27 mouse cellular contexts compared by ENCODE assay signal in the genomic region with DNA sequence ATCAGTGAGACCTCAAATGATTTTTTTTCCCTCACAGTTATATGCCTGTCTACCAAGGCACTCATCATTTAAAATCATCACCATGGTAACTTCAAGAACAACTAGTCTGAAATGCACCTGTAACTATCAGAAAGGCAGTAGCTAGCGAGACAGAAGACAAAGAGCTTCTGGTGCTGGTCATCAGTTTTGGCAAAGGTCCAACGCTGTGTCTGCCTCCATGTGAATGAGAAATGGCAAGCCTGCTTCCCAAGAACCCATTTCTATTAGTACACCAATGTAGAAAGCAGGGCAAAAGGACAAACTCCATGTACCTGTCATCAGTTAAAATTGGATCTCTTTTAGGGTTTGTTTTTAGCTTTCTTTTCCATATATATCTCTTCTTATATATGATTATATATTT.
DNase-seq lines count a peak whose midpoint lies in the region; ATAC-seq and TF ChIP-seq lines count a peak whose summit lies in the region.
"Had no signal": no experiment of that assay in that cellular context is flagged by ENCODE, and none has a peak within 500 bp of the region (broad histone marks: within the 10 kb centered on the region; RNA-seq: fewer than 3 reads in every experiment).

No protein-coding gene starts in this region.

- H3K9me3 ChIP-seq in hindbrain, postnatal 0 days (ENCODE audit: low read length), result no peaks in the 10 kb centered on the region
- 0 out of 2 replicates have a peak, but pooled peaks cover 4% of the 10 kb centered on the region for H3K9me3 ChIP-seq in hindbrain, embryonic 12.5 days (replicated peaks)
- peaks cover 3% of the 10 kb centered on the region; the same call in 1 of the 2 replicates for H3K9me3 ChIP-seq in midbrain, postnatal 0 days (ENCODE audit: low read length)
- H3K9me3 ChIP-seq in midbrain, embryonic 15.5 days, result no peaks in the 10 kb centered on the region
- H3K9me3 ChIP-seq: embryonic facial prominence, embryonic 13.5 days; heart, embryonic 10.5 days; hindbrain, embryonic 15.5 days; kidney, embryonic 15.5 days; neural tube, embryonic 13.5 days had no signal

- H3K4me1 ChIP-seq in hindbrain, postnatal 0 days (ENCODE audit: insufficient read depth, low read length), result no peaks in the 10 kb centered on the region
- no peaks in the 10 kb centered on the region for H3K4me1 ChIP-seq in hindbrain, embryonic 12.5 days
- H3K4me1 ChIP-seq in midbrain, postnatal 0 days (ENCODE audit: insufficient read depth, low read length), result no peaks in the 10 kb centered on the region
- H3K4me1 ChIP-seq in midbrain, embryonic 15.5 days, result no peaks in the 10 kb centered on the region
- H3K4me1 ChIP-seq: embryonic facial prominence, embryonic 13.5 days; heart, embryonic 10.5 days; heart, embryonic 15.5 days; hindbrain, embryonic 15.5 days; kidney, embryonic 15.5 days; limb, embryonic 13.5 days; megakaryocyte, embryonic 14.5 days; neural tube, embryonic 13.5 days had no signal

- no peaks in the 10 kb centered on the region for H3K36me3 ChIP-seq in hindbrain, postnatal 0 days (ENCODE audit: insufficient read depth, low read length)
- H3K36me3 ChIP-seq in hindbrain, embryonic 12.5 days, result no peaks in the 10 kb centered on the region
- no peaks in the 10 kb centered on the region for H3K36me3 ChIP-seq in midbrain, postnatal 0 days (ENCODE audit: insufficient read depth, low read length)
- H3K36me3 ChIP-seq in midbrain, embryonic 15.5 days (replicated peaks), result no peaks in the 10 kb centered on the region
- H3K36me3 ChIP-seq: embryonic facial prominence, embryonic 13.5 days; heart, embryonic 10.5 days; heart, embryonic 15.5 days; hindbrain, embryonic 15.5 days; kidney, embryonic 15.5 days; limb, embryonic 13.5 days; neural tube, embryonic 13.5 days had no signal

- H3K27ac ChIP-seq in hindbrain, postnatal 0 days, result no peak overlapping the region
- no peak overlapping the region for H3K27ac ChIP-seq in hindbrain, embryonic 12.5 days
- no peak overlapping the region for H3K27ac ChIP-seq in midbrain, postnatal 0 days (ENCODE audit: low read depth, low read length)
- H3K27ac ChIP-seq in midbrain, embryonic 15.5 days, result no peak overlapping the region
- H3K27ac ChIP-seq: embryonic facial prominence, embryonic 13.5 days; heart, embryonic 10.5 days; heart, embryonic 15.5 days; hindbrain, embryonic 15.5 days; kidney, embryonic 15.5 days; limb, embryonic 13.5 days; neural tube, embryonic 13.5 days had no signal

- no peak overlapping the region for H3K9ac ChIP-seq in hindbrain, postnatal 0 days (replicated peaks; ENCODE audit: low read length)
- no peak overlapping the region for H3K9ac ChIP-seq in hindbrain, embryonic 12.5 days
- H3K9ac ChIP-seq in midbrain, postnatal 0 days (replicated peaks; ENCODE audit: low read length, poor library complexity, severe bottlenecking), result no peak overlapping the region
- H3K9ac ChIP-seq in midbrain, embryonic 15.5 days, result no peak overlapping the region
- H3K9ac ChIP-seq: embryonic facial prominence, embryonic 13.5 days; heart, embryonic 15.5 days; hindbrain, embryonic 15.5 days; kidney, embryonic 15.5 days; limb, embryonic 13.5 days; neural tube, embryonic 13.5 days had no signal

- no peaks in the 10 kb centered on the region for H3K27me3 ChIP-seq in hindbrain, postnatal 0 days (ENCODE audit: insufficient read depth, low read length)
- H3K27me3 ChIP-seq in hindbrain, embryonic 12.5 days, result no peaks in the 10 kb centered on the region
- no peaks in the 10 kb centered on the region for H3K27me3 ChIP-seq in midbrain, postnatal 0 days (ENCODE audit: insufficient read depth, low read length)
- no peaks in the 10 kb centered on the region for H3K27me3 ChIP-seq in midbrain, embryonic 15.5 days (replicated peaks)
- H3K27me3 ChIP-seq: embryonic facial prominence, embryonic 13.5 days; heart, embryonic 15.5 days; hindbrain, embryonic 15.5 days; kidney, embryonic 15.5 days; limb, embryonic 13.5 days; megakaryocyte, embryonic 14.5 days; neural tube, embryonic 13.5 days had no signal

- ATAC-seq in cerebellum, adult (ENCODE audit: insufficient number of reproducible peaks, low FRiP score, low TSS enrichment), result no peak
- ATAC-seq in hindbrain, postnatal 0 days, result no peak
- no peak for ATAC-seq in hindbrain, embryonic 12.5 days (ENCODE audit: low FRiP score)
- no peak for ATAC-seq in midbrain, postnatal 0 days (ENCODE audit: low FRiP score)
- ATAC-seq in midbrain, embryonic 15.5 days (replicated peaks), result no peak
- ATAC-seq: CD4-positive, CD25-positive, alpha-beta regulatory T cell, adult 4 months; lung, postnatal 0 days had no signal

- TF ChIP-seq CTCF in hindbrain, postnatal 0 days (IDR thresholded peaks at IDR 0.05; ENCODE audit: low read depth), result no peak
- no peak for TF ChIP-seq CTCF in midbrain, postnatal 0 days (IDR thresholded peaks at IDR 0.05)

- no peak overlapping the region for H3K4me2 ChIP-seq in hindbrain, postnatal 0 days (ENCODE audit: low read depth, low read length)
- no peak overlapping the region for H3K4me2 ChIP-seq in hindbrain, embryonic 12.5 days (replicated peaks)
- no peak overlapping the region for H3K4me2 ChIP-seq in midbrain, postnatal 0 days (ENCODE audit: low read depth, low read length, poor library complexity, severe bottlenecking)
- no peak overlapping the region for H3K4me2 ChIP-seq in midbrain, embryonic 15.5 days
- H3K4me2 ChIP-seq: embryonic facial prominence, embryonic 13.5 days; heart, embryonic 15.5 days; hindbrain, embryonic 15.5 days; kidney, embryonic 15.5 days; limb, embryonic 13.5 days; liver, embryonic 11.5 days; neural tube, embryonic 13.5 days had no signal

- 42% methylated on average over 2 of the region's 2 CpGs for WGBS in hindbrain, postnatal 0 days
- WGBS in hindbrain, embryonic 12.5 days, result 70% methylated on average over 2 of the region's 2 CpGs
- 46% methylated on average over 2 of the region's 2 CpGs for WGBS in midbrain, postnatal 0 days
- WGBS in midbrain, embryonic 15.5 days, result 51% methylated on average over 2 of the region's 2 CpGs

- intact Hi-C loops in heart, postnatal 14 days (cut with DNase I), result no loop called here

- DNase-seq in cerebellum, postnatal 10 days, result peak; percentile 61 to 67
- DNase-seq in hindbrain, postnatal 0 days (ENCODE audit: low spot score), result peak; percentile 48
- peak; percentile 49 for DNase-seq in midbrain, postnatal 0 days (ENCODE audit: low spot score)
- no peak for DNase-seq in heart, postnatal 14 days
- DNase-seq: adrenal gland, adult 2 months; cerebellum, adult 9-10 months; gastrocnemius, postnatal 25 days; heart, adult 11 months; heart, postnatal 36 days; kidney, adult 18-20 months; kidney, postnatal 25 days; lung, postnatal 4 days; thymus, postnatal 4 days had no signal

- no peak overlapping the region for H3K4me3 ChIP-seq in hindbrain, postnatal 0 days (ENCODE audit: low read length)
- no peak overlapping the region for H3K4me3 ChIP-seq in hindbrain, embryonic 12.5 days
- H3K4me3 ChIP-seq in midbrain, postnatal 0 days (ENCODE audit: low read depth, low read length), result no peak overlapping the region
- H3K4me3 ChIP-seq in midbrain, embryonic 15.5 days, result no peak overlapping the region
- H3K4me3 ChIP-seq: embryonic facial prominence, embryonic 13.5 days; heart, embryonic 10.5 days; heart, embryonic 15.5 days; hindbrain, embryonic 15.5 days; kidney, embryonic 15.5 days; limb, embryonic 13.5 days; megakaryocyte, embryonic 14.5 days; neural tube, embryonic 13.5 days had no signal

Comparison
In these comparisons a context has a peak if more than half of its experiments do, and no peak if none do; other contexts are left out.
1. DNase-seq: peak in cerebellum, postnatal 10 days (2 of 2), hindbrain, postnatal 0 days (single experiment) and midbrain, postnatal 0 days (single experiment); none in heart, postnatal 14 days (0 of 2).